Mouse (Mus musculus) kidney, postnatal 0 days (tissue): ENCODE measurements around the gene Pdk1. TPM values are rescaled to one million over a fixed set of nuclear protein-coding genes. Genes with fewer than 3 reads are reported as not detected.

Experiments used
- ATAC-seq: fragments of 200-750 bp; cut with Nextera tagmentation; replicated peaks from 2 replicates; pipeline ENCODE4 v1.8.0; 2017; ENCODE audit warnings: low read depth, moderate number of reproducible peaks, moderate TSS enrichment, moderate library complexity; ENCODE audit not compliant: low FRiP score
- DNase-seq: peaks from one replicate; pipeline ENCODE4 v3.0.0-alpha.2; 2016; ENCODE audit warnings: low spot score
- H3K27ac ChIP-seq: fragments of 300-500 bp; sonication (generic); 2 replicates; pipeline ENCODE4 v1.5.1; 2014; ENCODE audit warnings: mild to moderate bottlenecking
- H3K27me3 ChIP-seq: fragments of 300-500 bp; sonication (generic); 2 replicates; pipeline ENCODE4 v1.6.1; 2014; ENCODE audit warnings: low read length, mixed read lengths; ENCODE audit not compliant: insufficient read depth
- H3K36me3 ChIP-seq: fragments of 300-500 bp; sonication (generic); 2 replicates; pipeline ENCODE4 v1.6.1; 2014; ENCODE audit warnings: low read length, mixed read lengths; ENCODE audit not compliant: insufficient read depth
- H3K4me1 ChIP-seq: fragments of 300-500 bp; sonication (generic); replicated peaks from 2 replicates; pipeline ENCODE4 v1.6.1; 2014; ENCODE audit warnings: antibody characterized with exemption, low read length, mixed read lengths; ENCODE audit not compliant: insufficient read depth
- H3K4me2 ChIP-seq: fragments of 300-500 bp; sonication (generic); 2 replicates; pipeline ENCODE4 v1.6.1; 2014; ENCODE audit warnings: mild to moderate bottlenecking, low read length, moderate library complexity, mixed read lengths
- H3K4me3 ChIP-seq: fragments of 300-500 bp; sonication (generic); replicated peaks from 2 replicates; pipeline ENCODE4 v1.5.1; 2014; ENCODE audit warnings: low read depth, low read length
- H3K9ac ChIP-seq: fragments of 300-500 bp; sonication (generic); 2 replicates; pipeline ENCODE4 v1.6.1; 2014; ENCODE audit warnings: low read depth, low read length
- H3K9me3 ChIP-seq: fragments of 300-500 bp; sonication (generic); replicated peaks from 2 replicates; pipeline ENCODE4 v1.6.1; 2016; ENCODE audit warnings: low read length, inconsistent platforms, mixed read lengths
- CTCF ChIP-seq: IDR thresholded peaks from 2 replicates; pipeline ENCODE4 v1.5.1; 2016; ENCODE audit warnings: antibody characterized with exemption, low read depth, mild to moderate bottlenecking, moderate library complexity
- WGBS: fragments of 180-500 bp; shearing (Covaris S2); extraction: QIAGEN DNeasy Blood & Tissue Kit; methylation state at CpG from one replicate; pipeline ENCODE4 v1.1.7; 2014; 5-methylcytosine and 5-hydroxymethylcytosine counted together
- polyA plus RNA-seq: library from polyadenylated mRNA; unstranded; fragments of >200 nt; fragmentation: Nextera tagmentation; extraction: Ambion mirVana; gene quantifications from 2 replicates; pipeline ENCODE4 v1.2.1, GENCODE M21; 2015

Gene Pdk1
- polyA plus RNA-seq, 1 experiment from 2014 or later: 39.6 TPM

DNA sequence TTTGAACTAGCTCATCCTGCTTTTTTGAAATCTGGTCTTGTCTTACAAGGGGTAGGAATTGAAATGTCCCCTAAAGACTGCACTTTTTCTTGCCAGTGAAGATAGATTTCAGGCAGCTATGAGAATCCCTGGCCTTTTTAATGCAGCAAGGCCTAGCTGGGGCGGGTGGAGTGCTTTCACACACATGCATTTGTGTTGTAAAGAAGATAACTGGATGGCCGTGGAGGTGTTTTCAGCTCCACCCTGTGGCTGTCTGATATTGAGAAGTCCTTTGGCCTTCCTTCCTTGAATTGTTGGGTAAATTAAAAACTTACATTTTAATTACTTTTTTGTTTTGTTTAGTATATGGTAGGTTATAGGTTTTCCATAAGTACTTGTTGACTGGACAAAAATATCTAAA lies 5.4 kb downstream of the Pdk1 start:
- DNase-seq: no peak
- H3K27me3 ChIP-seq: no peaks in the 10 kb centered on the region
- WGBS: 75% methylated on average over 2 of the region's 2 CpGs

DNA sequence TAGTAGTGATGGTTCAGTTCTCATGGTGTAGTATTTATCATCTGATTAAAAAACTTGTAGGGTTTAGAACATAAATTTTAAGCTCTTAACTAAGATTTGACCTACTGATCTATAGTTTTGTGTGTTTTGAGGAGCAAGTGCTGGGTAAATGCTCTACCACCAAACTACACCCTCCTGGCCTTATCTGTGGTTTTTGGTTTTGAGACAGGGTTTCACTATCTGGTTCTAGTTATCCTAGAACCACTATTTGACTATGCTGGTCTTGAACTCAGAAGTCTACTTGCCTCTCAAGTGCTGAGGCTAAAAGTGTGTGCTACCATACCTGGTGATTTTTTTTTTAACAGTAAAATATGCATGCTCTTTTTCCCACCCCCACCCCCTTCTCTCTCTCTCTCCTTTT lies 5.9 kb downstream of the Pdk1 start:
- 0 out of 2 replicates have a peak, but pooled peaks cover 6% of the 10 kb centered on the region for H3K4me1 ChIP-seq
- no peak for DNase-seq
- no peak overlapping the region for H3K9ac ChIP-seq
- no peak overlapping the region for H3K27ac ChIP-seq
- no peak for ATAC-seq
- H3K9me3 ChIP-seq: no peaks in the 10 kb centered on the region
- H3K27me3 ChIP-seq: no peaks in the 10 kb centered on the region
- no peak for TF ChIP-seq CTCF
- no peak overlapping the region for H3K4me2 ChIP-seq
- H3K4me3 ChIP-seq: no peak overlapping the region
- H3K36me3 ChIP-seq: peaks cover 9% of the 10 kb centered on the region

More for the DNA sequence above, 5.4 kb downstream of the Pdk1 start:
- Histone ChIP-seq H3K4me3 (no peak overlapping the region), H3K9ac (no peak overlapping the region), H3K4me1 (0 out of 2 replicates have a peak, but pooled peaks cover 9% of the 10 kb centered on the region), H3K9me3 (no peaks in the 10 kb centered on the region), H3K36me3 (peaks cover 9% of the 10 kb centered on the region), H3K27ac (no peak overlapping the region), H3K4me2 (no peak overlapping the region)
- TF ChIP-seq CTCF: no peak
- ATAC-seq: no peak

DNA sequence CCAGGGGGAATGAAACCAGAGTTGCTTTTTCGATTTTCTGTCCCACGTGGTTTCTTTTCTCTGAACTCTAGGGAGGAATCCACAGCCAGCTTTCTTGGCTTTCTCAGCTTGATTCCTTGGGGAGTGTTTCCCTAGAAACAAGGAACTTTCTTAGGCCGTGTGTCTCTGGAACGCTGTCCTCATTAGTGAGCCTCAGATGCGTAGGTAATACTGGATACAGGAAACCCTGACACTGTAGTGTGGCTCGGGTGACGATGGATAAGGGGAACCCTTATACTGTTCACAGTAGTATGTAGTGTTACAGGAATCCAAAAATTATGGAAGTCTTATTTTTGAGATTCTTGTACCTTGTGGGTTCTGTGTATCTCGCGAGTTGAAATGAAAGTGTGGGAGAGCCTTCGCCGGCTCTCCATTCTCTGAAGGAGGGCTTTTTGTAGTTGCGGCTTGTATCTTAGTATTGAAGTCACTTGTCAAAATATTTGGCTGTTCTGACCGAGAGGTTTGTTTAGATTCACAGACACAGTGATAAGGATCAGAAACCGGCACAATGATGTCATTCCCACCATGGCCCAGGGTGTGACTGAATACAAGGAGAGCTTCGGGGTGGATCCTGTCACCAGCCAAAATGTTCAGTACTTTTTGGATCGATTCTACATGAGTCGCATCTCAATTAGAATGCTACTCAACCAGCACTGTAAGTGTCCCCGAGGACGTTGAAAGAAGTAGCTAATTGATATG lies 10.1 kb downstream of the Pdk1 start:
- no peak for ATAC-seq
- peaks cover 33% of the 10 kb centered on the region for H3K36me3 ChIP-seq
- 89% methylated on average over 19 of the region's 19 CpGs for WGBS

DNA sequence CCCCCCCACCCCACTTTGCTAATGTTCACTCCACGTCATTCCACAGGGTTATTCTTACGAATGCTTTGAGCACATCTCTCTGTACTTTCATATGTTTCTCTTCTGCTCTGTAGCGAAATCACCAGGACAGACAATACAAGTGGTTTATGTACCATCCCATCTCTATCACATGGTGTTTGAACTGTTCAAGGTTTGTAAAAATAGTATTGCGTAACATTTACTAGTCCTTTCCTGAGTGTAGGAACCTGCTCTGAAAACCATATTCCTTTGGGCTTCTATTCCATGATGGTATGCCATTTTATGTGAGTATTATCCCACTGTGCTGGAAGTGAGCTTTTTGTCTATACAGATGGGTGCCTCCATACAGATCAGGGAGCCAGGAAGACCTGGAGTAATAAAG lies 14.2 kb downstream of the Pdk1 start:
- DNase-seq: no peak
- WGBS: 96% methylated on average over 4 of the region's 4 CpGs
- TF ChIP-seq CTCF: no peak

More for the DNA sequence above, 10.1 kb downstream of the Pdk1 start:
- H3K27ac ChIP-seq: no peak overlapping the region
- no peaks in the 10 kb centered on the region for H3K27me3 ChIP-seq
- H3K4me2 ChIP-seq: no peak overlapping the region
- no peak for TF ChIP-seq CTCF
- no peaks in the 10 kb centered on the region for H3K4me1 ChIP-seq
- no peak overlapping the region for H3K9ac ChIP-seq
- no peaks in the 10 kb centered on the region for H3K9me3 ChIP-seq
- no peak for DNase-seq
- H3K4me3 ChIP-seq: no peak overlapping the region

DNA sequence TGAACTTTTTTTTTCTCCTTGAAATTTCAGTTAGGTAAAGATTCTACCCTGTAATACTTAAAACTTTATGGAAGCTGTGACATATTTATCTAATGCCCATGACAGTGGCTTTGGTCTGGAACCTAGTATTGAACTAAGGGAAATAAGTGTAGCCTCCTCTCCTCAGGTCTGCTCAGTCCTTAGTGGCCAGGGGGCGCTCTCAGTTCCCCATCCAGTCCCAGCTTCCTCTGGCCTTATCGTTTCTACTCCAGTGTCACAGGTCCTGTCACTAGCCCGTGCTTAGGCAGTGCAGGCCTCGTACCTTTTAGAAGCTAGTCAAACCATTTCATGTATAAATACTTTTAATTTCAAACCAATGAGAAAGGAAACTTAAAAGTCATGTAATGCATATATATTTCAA lies 15.4 kb downstream of the Pdk1 start:
- WGBS: 84% methylated on average over 4 of the region's 4 CpGs
- Histone ChIP-seq H3K4me1 (no peaks in the 10 kb centered on the region), H3K9me3 (no peaks in the 10 kb centered on the region), H3K36me3 (peaks cover 48% of the 10 kb centered on the region), H3K4me3 (no peak overlapping the region), H3K4me2 (no peak overlapping the region), H3K27me3 (no peaks in the 10 kb centered on the region), H3K27ac (no peak overlapping the region), H3K9ac (no peak overlapping the region)
- no peak; the same call in 1 of the 2 replicates for TF ChIP-seq CTCF
- ATAC-seq (no peak), DNase-seq (no peak)

More for the DNA sequence above, 14.2 kb downstream of the Pdk1 start:
- ATAC-seq: no peak
- H3K27me3 ChIP-seq: no peaks in the 10 kb centered on the region
- no peak overlapping the region for H3K27ac ChIP-seq
- no peak overlapping the region for H3K4me2 ChIP-seq
- H3K9me3 ChIP-seq: no peaks in the 10 kb centered on the region
- no peak overlapping the region for H3K4me3 ChIP-seq
- H3K36me3 ChIP-seq: peaks cover 38% of the 10 kb centered on the region
- no peaks in the 10 kb centered on the region for H3K4me1 ChIP-seq
- no peak overlapping the region for H3K9ac ChIP-seq

DNA sequence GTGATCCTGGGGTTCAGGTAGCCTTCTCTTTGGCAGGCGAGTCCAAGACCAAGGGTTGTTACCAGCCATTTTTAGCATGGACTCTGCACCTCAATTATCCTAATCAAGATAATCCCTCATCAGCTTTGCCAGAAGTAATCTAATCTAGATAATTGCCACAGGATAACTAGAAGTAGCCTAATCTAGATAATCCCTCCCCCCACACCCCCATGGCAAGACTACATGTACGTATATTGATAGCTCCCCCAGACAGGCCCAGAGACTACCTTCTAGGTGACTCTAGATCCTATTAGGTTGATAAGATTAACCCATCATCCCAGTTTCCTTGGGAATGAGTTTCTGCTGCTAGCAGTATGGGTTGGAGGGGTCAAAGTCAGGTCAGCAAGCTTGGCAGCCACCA lies 18.5 kb downstream of the Pdk1 start:
- no peak overlapping the region for H3K27ac ChIP-seq
- TF ChIP-seq CTCF: no peak
- H3K27me3 ChIP-seq: no peaks in the 10 kb centered on the region
- ATAC-seq (no peak), DNase-seq (no peak)
- H3K4me2 ChIP-seq: no peak overlapping the region
- H3K36me3 ChIP-seq: peaks cover 36% of the 10 kb centered on the region
- WGBS: 83% methylated on average over 2 of the region's 2 CpGs
- H3K9ac ChIP-seq: no peak overlapping the region
- no peaks in the 10 kb centered on the region for H3K9me3 ChIP-seq
- H3K4me3 ChIP-seq: no peak overlapping the region
- H3K4me1 ChIP-seq: no peaks in the 10 kb centered on the region
